Mouse (Mus musculus): Measurements from ENCODE around the gene Btbd9.

Gene Btbd9

DNA sequence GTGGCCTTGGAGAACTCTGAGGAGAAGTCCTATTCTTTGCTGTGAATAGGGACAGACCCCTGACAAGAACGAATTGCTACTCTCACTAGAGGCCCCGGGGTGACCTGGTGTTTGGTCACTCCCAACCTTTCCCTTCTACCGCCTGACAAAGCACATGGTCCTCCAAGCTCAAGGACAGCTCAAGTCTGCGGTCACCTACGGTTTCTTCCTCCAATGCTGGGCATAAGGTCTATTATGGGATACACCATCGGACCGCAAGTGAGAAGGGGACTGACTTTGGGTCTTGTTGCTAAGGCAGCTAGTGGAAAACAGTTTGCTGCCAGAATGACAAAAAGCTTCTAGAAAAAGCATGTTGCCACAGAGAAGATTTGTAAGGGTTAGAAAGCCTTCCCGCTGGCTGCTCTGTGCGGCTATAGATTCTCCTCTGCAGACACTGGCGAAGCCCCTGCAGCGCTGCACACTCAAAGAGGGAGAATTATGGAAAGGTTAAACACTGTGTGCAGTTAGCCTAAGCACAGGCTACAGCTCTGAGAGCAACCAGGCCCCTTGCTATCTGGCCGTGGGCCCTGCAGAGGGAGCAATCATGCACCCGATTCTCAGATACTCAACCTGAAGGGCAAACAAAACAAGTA is 235.7 kb downstream of the Btbd9 start:
- no peak for DNase-seq (ENCODE audit: low read depth, low spot score)

DNA sequence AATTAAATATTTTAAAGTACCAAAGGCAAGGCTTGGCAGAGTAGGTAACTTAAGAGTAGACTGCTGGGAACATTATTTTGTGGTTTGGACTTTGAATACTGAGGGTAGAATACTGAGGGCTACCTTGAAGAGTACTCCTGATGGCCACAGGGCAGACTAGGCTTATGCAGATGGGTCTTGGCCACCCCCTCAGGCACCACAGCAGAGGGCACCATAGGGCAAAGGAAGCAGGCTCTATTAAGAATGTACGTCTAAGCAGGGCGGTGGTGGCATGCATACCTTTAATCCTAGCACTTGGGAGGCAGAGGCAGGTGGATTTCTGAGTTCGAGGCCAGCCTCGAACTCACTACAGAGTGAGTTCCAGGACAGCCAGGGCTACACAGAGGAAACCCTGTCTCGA is 237.0 kb downstream of the Btbd9 start:
- no peak for DNase-seq (ENCODE audit: low read depth, low spot score)

DNA sequence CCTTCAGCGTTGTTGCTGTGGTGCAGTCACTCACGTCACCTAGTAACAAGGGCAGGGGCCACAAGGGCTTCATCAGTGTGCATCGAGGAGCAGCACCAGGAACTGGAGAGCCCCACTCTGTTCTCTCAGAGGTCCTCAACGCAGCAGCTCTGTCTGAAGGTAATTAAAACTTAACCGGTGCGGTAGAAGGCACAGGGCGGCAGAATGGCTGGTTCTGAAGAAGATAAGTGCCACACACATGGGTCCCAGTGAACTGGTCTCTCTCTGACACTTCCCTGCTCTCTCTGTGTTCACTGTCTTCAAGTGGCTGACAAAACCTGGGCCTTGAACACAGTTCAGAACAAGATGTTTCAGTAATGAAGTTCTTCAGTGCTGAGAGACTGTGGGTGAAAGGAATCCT is 239.5 kb downstream of the Btbd9 start:
- no peak for DNase-seq (ENCODE audit: low read depth, low spot score)

DNA sequence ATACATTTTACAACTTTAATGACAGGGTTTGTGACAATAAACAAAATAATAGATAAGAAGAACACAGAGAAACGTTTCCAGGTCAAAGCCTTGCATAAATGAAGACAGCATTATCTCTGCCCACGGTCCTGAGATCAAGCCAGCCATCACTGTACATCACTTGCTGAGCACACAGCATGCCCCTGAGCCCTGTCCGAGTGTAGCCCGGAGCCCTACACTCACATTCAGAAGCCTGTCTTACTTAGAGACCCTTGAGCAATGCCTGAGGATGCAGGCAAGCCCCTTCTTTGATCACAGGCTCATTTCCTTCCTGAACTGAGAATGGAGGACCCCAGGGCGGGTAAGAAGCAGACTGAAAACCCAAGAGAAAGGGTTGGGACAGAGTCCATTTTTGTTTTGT is 240.0 kb downstream of the Btbd9 start:
- no peak for DNase-seq (ENCODE audit: low read depth, low spot score)

DNA sequence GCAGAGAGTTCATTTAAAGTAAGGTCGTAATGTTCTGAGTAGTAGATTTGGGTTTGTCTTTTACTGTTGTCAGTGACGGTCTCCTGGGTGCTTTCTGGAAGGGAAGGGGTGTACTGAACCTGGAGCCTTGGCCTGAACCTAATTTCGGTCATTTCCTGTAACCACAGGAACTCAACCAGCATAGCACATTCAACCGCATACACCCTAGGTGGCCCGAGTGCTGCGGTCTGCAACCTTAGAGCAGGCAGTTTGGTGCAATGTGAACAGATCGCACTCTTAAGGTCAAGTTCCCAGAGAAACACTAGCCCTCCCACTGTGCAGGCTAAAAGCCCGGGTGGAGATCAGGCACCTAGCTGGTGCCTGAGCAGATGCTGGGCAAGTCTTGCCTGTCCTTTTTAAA is 240.5 kb downstream of the Btbd9 start:
- no peak for DNase-seq (ENCODE audit: low read depth, low spot score)

DNA sequence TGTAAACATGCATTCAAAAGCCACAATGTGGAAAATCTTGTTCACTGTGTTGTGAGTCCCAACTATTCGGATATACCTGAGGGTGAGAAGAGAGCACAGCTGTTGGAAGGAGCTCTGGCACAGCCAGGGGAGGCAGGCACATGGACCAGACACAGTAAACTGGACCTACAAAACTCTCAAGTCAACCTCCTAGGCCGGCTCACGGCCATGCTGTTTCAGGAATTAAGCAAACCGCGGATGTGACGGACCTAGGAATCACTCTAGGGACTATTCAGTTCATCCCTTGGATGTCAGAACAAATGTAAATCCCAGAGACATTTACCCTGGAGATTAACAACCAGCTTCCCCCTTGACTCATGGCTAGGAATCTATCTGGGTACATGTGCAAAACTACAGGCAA is 242.0 kb downstream of the Btbd9 start:
- DNase-seq (ENCODE audit: low read depth, low spot score), result no peak

DNA sequence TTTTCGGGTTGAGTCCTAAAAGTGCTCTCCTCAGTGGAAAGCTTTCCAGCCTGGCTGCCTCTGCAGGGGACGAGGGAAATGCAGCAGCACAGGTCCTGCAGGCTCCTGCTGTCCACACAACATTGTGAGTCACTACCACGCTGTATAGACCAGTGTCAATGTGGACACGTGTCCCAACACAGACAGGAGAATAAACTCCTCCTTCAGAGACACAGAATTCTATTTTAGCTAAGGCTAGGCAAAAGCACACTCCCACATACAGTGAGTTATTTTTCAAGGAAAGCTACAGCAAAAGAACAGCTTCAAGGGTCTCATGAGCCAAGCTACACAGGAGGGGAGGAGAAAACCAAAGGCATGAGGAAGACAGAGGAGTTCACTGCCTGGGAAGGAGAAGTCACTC is 243.2 kb downstream of the Btbd9 start:
- DNase-seq (ENCODE audit: low read depth, low spot score), result no peak

DNA sequence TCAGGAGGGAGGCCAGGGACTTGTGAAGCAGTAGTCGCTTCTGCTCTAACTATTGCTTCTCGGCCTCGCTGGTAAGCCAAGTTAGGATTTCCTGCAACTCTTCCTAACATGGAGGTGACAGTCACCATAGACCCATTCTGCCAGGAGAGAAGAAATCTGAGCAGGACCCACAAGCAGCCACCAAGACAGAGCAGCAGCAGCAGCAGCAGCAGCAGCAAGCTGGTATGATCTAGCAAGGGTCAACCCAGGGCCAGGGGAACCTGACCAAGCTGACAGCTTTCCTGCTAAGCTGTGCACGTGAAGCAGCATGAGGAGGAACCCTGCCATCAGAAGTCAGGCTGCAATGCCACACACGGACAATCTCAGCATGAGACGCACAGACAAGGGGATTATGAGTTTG is 244.9 kb downstream of the Btbd9 start:
- no peak for DNase-seq (ENCODE audit: low read depth, low spot score)

DNA sequence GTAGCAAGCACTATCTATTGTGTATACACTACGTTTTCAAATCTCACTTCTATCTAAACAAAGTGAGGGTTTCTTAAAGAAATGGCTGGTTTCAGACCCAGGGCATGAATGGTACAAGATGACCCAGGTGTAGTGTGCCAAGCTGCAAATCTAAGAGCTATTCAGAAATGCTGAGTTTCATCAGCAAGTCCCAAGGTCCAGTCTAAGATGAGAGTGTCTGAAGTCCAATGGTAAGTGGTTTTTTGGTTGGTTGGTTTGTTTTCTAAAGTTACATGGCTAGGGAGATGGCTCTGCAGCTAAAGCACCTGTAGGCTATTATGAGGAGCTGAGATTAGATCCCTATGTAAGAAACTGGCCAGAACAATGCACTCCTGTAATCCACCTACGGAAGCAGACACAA is 246.8 kb downstream of the Btbd9 start:
- no peak for DNase-seq (ENCODE audit: low read depth, low spot score)

DNA sequence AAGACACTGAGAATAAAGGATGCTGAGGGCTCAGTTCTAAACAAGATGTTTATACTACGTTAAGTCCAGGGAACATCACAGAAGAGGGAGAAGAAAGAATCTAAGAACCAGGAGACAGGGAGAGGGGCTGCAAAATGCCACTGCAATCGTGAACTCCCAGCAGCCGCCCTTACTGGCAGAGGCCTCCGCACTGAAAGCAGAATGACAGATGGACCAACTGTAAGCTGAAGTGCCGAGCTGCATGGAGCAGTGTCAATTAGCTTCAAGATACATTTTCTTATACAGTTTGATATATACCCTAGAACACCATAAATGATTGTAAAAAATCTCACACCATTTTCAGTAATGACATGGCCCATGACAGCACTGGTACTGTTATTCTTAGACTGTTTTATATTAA is 247.4 kb downstream of the Btbd9 start:
- DNase-seq (ENCODE audit: low read depth, low spot score), result no peak

DNA sequence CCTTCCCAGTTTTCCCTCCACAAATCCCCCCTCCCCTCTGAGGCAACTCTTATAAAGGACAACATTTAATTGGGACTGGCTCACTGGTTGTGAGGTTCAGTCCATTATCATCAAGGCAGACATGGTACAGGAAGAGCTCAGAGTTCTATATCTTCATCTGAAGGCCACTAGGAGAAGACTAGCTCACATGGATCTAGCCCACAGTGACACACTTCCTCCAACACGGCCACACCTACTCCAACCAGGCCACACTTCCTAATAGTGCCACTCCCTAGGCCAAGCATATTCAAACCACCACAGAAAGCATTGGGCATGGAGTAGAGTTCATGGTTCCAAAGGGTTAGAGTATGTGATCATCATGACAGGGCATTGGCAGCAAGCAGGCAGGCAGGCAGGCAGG is 249.4 kb downstream of the Btbd9 start:
- no peak for DNase-seq (ENCODE audit: low read depth, low spot score)

DNA sequence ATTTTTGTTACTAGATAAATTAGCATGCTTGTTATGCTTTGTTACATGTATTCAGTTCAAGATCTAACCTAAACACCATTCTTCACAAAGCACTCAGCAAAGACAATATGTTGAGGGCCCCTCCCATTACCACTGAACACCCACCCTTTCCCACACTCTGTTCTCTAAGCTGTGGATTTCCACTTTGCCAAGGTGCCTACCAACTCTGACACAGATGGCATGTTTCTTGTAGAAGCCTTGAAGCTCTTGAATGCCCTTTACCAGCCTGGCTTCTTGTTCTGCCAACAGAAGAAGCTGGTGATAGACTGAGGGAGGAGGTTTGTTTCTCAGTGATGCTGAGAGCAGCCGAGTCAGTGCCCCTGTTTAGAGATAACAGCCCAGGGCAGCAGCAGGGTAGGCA is 256.0 kb downstream of the Btbd9 start:
- DNase-seq (ENCODE audit: low read depth, low spot score), result no peak

DNA sequence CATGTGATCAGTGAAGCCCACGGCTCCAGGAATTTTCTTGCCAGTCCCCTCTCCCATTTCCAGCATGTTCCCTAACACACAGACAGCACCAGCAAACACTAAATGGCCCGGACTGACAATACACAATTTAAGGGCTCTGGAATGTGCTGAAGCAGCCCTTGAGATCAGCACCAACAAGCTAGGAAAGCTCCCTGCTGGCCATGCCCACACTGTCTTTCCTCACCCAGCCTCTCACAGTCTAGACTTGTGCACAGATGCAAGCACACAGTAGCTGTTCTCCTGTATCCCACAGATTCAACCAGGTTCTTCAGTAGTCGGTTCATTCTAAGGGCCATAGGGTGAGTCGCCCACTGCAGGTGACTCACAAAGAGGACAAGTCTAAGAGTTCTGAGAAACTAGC is 263.6 kb downstream of the Btbd9 start:
- no peak for DNase-seq (ENCODE audit: low read depth, low spot score)

DNA sequence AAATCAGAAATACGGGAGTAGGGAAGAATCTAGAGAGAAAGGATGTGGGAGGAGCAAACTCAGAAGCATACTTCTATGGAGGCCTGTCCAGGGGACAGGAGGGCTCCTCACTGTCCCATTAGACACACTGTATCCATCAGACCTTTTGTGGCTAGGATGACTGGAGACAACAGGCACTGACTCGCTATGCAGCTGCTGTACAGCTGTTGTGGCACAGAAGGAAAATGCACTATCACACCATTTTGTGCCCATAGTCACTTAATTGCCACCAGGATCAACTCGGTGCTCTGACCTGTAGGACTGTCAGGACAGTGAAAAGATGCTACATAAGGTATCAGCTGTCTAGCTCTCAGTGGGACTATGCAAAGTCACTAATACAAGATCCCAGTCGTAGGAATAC is 266.7 kb downstream of the Btbd9 start:
- DNase-seq (ENCODE audit: low read depth, low spot score), result no peak

DNA sequence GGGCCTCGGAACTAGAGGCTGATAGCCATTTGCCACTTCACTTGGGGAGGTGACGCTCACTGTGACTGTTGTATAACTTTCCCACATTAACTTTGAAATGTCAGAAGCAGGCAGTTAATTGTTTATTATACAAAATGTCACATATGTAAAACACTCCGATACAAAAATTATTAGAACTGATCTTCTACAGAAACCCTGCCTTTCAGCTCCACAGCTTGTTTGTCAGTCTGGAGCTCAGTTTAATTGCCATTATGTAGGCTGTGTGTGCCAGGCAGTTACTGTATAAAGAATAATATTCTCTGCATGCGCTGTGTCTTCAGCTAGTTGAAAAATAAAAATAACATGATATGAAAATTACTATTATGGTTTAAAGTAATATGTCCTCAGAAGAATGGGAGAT is 267.4 kb downstream of the Btbd9 start:
- no peak for DNase-seq (ENCODE audit: low read depth, low spot score)

DNA sequence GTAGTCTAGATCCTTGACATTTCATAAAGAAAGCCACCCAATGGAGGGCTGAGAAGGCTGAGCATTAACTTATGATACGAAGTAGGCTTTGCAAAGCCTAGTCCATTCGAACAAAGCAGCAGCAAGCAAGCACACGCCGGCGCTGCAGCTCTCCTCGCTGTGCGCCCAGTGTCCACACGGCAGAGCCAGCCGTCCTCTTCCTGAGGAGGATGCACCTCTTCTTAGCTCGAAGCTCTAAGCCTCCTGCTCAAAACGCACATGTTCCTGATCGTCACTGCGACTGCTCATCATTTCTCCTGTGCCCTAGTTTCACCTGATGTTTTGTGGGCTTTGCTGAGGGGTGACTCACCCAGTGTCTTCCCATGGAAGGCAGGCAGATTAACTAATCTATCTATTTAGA is 268.0 kb downstream of the Btbd9 start:
- DNase-seq (ENCODE audit: low read depth, low spot score), result no peak

DNA sequence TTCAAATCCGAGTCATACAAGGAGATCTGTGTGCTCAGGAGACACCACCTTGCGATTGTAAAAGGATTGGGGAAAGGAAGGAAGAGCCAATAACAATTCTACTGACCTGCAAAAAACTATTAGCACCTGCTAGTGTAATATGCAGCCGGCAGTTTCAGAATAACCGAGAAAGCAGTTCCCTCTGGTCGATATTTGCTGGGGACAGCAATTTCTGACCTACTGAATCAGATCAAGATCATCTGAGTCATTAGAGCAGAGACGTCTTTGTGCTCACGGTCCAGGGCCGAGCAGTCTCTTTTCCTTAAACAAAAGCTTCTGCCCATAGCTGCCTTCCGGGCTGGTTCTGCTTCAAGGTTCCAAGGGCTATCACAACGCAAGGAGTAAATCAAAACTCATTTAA is 269.1 kb downstream of the Btbd9 start:
- DNase-seq (ENCODE audit: low read depth, low spot score), result no peak

DNA sequence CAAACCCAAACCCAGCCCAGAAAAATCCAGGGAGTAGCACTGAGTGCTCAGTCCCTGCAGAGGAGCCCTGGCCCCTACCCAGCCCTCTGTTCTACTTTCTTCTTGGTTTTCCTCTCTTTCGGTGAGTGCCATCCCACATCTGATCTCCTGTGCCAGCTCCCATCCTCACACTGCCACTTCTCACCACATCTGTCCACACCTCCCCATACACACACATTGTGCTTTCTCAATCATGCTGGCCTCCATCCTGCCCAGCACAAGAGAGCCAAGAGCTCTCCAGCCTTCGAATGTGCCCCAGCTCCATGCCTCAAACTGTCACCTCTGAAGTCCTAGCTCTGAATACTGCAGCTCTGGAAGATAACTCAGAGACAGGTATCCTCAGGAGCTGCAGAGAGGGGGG is 271.5 kb downstream of the Btbd9 start:
- no peak for DNase-seq (ENCODE audit: low read depth, low spot score)

DNA sequence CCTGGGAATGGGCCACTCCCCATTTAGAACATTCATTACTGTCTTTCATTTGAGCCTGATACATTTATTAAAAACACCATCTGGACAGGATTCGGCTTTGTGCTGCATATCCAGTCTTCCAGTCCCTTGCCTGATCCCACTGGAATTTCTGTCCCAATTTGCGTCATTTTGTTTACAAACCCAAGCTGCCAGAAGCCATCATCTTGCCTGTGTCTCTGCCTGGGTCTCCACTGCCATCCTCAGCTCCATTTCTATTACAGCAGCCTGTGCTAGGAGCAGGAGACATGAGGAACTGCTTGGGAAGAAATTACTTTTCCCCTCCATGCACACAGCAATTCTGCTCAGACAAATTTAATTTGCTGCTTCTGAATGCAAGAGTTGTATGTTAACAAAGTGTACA is 274.9 kb downstream of the Btbd9 start:
- no peak for DNase-seq (ENCODE audit: low read depth, low spot score)

DNA sequence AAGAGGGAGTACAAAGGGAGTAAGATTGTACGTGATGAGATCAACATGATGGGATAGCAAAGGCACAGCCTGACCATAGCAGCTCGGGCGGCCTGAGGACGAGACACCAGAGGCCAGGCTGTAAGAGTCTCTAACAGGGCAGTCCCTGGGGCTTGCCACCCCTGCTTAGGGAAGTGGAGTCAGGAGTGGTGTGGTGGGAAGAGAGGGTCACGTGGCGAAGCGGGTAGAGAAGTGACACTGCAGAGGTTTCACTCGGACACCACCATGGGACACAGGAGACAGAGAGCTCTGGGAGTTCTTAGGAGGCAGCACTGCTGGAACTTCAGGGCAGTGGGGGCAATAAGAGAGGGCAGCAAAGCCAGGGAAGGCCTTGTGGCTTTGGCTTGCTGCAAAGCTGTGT is 278.9 kb downstream of the Btbd9 start:
- DNase-seq (ENCODE audit: low read depth, low spot score), result no peak

DNA sequence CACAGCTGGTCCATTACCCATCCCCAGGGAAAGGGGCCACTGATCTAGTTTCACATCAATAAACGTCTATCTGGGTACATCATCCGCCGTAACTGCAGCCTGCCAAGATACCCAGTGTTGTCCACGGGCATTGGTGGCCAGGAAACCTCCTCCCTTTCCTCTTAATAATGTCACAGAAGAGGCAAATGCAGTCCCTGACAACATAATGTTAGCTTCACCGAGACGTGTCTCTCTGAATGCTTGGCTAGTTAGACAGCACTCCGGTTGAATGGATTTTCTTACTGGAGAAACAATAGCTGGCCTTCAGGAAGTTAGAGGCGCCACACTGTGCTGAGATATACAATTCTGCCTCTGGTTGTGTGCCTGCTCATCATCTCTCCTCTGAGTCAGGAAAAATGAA is 280.2 kb downstream of the Btbd9 start:
- no peak for DNase-seq (ENCODE audit: low read depth, low spot score)

DNA sequence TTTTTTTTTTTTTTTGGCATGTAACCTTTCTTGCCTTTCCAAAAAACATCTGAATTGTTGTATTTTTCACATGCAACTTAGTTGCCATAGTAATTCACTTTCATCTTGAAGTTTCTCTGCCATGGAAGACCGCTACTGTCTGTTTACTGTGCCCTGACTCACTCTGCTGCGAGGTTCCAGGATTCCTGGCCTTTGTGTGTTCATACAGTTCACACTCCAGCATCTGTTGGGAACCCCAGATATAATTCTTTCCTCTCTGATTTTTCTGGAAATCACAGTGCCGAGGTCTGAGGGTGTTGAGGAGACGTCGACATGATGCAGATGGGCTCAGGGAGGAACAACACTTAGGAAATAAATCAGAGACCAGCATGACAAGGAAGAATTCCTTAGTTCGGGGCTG is 283.6 kb downstream of the Btbd9 start:
- DNase-seq (ENCODE audit: low read depth, low spot score), result no peak

DNA sequence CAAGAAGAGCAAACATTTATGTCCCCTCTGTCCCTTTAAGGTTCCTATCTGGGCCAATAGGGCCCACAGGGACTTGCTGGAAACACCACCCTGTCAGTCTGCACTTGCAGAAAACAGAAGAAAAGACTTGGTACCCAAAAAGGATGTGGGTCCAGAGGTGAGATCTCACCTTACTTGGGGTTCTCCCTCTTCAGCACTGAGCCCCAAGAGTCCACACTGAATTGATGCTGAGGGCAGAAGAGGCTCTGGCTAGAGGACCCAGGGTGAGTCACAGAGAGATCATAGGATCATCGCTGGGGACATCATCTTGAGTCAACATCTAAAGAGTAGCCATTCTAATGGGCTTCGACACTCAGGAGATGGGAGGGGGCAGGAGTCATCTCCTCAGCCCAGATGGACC is 290.6 kb downstream of the Btbd9 start:
- no peak for DNase-seq (ENCODE audit: low read depth, low spot score)

DNA sequence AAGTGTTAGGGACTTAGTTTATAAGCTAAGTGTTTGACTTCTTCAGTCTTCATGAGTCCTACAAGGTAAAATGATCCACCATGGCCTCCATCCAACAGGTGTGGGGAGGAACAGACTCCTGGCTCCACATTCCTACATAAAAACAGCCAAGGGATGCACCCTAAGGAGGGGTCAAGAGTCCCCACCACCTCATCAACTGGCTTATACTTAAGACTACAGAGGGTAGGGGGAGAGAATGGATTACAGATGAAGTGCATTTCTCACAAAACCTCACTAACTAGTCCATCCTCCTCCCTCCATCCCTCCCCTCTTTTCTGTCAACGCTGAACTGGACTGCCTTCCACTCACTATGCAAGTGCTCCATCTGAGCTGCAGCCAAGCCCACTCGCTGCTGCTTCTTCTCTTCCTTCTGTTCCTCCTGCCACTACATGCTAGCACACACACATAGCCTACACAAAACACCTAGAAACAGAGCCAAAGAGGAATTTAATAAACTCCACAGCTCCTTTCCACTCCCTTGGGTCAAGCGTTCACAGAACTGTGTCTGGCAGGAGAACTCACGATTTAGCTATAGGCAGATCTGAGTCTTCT is 292.7 kb downstream of the Btbd9 start:
- DNase-seq (ENCODE audit: low read depth, low spot score), result no peak

Data from retina, postnatal 7 days (tissue).